Mouse (Mus musculus) ES-Bruce4 (cell line): ENCODE results near the gene Porcn. TPM values are rescaled to one million over a fixed set of nuclear protein-coding genes. Genes with fewer than 3 reads are reported as not detected.

Source experiments
- H3K27ac ChIP-seq: 2 replicates; pipeline ENCODE4 v1.5.1; 2012; ENCODE audit warnings: low read length, inconsistent platforms; ENCODE audit not compliant: insufficient read depth
- H3K27me3 ChIP-seq: 2 replicates; pipeline ENCODE4 v1.6.1; 2012; ENCODE audit warnings: mild to moderate bottlenecking, low read length, inconsistent platforms; ENCODE audit not compliant: control insufficient read depth, poor library complexity, insufficient read depth, severe bottlenecking
- H3K36me3 ChIP-seq: 2 replicates; pipeline ENCODE4 v1.6.1; 2012; ENCODE audit warnings: inconsistent platforms, mild to moderate bottlenecking, low read length, moderate library complexity; ENCODE audit not compliant: control insufficient read depth, poor library complexity, insufficient read depth, severe bottlenecking
- H3K4me1 ChIP-seq: one replicate; pipeline ENCODE4 v1.8.1; 2011; ENCODE audit warnings: low read length; ENCODE audit not compliant: control insufficient read depth, insufficient read depth
- H3K4me3 ChIP-seq: 2 replicates; pipeline ENCODE4 v1.5.1; 2011; ENCODE audit warnings: low read depth, mild to moderate bottlenecking, low read length
- H3K9ac ChIP-seq: 2 replicates; pipeline ENCODE4 v1.6.1; 2012; ENCODE audit warnings: low read depth, mild to moderate bottlenecking, inconsistent platforms; ENCODE audit not compliant: poor library complexity, severe bottlenecking
- H3K9me3 ChIP-seq: replicated peaks from 2 replicates; pipeline ENCODE4 v1.6.1; 2012; ENCODE audit warnings: mild to moderate bottlenecking, low read length, inconsistent platforms; ENCODE audit not compliant: control insufficient read depth, poor library complexity, insufficient read depth, severe bottlenecking
- CTCF ChIP-seq: IDR thresholded peaks from one replicate; pipeline ENCODE4 v1.8.1; 2011; ENCODE audit warnings: low read depth, low read length
- EP300 ChIP-seq: IDR thresholded peaks from 2 replicates; pipeline ENCODE4 v1.6.1; 2011; ENCODE audit warnings: low read depth, low read length; ENCODE audit not compliant: insufficient read depth
- POLR2A ChIP-seq: IDR thresholded peaks from one replicate; pipeline ENCODE4 v1.8.1; 2011; ENCODE audit warnings: low read length; ENCODE audit not compliant: insufficient read depth
- polyA plus RNA-seq: library from polyadenylated mRNA; stranded (reverse); fragments of >200 nt; gene quantifications from 2 replicates; pipeline ENCODE4 v1.2.4, GENCODE M21; 2011; ENCODE audit warnings: low read depth; ENCODE audit not compliant: missing spikeins, insufficient read depth, insufficient read length

The Porcn gene
- polyA plus RNA-seq, 1 experiment: 8.5 TPM

DNA sequence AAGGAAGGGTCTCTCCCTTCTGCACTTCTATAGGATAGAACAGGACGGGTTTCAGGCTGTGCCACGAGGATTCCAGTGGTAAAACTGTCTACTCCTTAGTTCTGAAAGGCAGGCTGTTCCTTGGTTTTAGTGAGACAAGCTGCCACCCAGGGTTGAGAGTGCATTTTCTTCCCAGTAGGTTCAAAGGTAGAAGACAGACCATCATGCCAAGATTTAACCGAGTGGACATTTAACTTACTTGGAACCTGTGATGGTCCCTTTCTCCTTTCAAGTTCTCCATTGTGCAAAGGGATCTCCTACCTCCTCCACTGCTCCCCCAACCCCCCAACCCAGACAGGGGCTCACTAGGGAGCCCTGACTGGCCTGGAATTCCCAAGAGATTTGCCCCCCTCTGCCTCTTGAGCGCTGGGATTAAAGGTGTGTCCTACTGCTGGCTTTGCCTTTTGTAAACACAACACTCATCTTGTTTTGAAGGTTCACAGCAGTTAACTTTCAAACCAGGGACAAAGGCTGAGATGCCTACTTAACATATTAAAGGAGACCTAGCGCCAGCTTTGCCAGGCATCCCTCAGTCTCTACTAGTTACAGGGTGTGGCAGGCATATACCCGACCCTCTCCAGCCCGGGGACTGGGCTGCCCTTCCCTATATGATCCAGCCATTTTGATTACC lies 23.3 kb downstream of the Porcn start:
- Histone ChIP-seq H3K4me1 (peaks cover 2% of the 10 kb centered on the region), H3K9ac (no peak overlapping the region), H3K27ac (peak overlapping the region; percentile 91), H3K4me3 (no peak overlapping the region), H3K36me3 (peaks cover 2% of the 10 kb centered on the region), H3K9me3 (no peaks in the 10 kb centered on the region), H3K27me3 (no peaks in the 10 kb centered on the region)
- TF ChIP-seq EP300: no peak
- TF ChIP-seq POLR2A: no peak
- TF ChIP-seq CTCF: no peak

DNA sequence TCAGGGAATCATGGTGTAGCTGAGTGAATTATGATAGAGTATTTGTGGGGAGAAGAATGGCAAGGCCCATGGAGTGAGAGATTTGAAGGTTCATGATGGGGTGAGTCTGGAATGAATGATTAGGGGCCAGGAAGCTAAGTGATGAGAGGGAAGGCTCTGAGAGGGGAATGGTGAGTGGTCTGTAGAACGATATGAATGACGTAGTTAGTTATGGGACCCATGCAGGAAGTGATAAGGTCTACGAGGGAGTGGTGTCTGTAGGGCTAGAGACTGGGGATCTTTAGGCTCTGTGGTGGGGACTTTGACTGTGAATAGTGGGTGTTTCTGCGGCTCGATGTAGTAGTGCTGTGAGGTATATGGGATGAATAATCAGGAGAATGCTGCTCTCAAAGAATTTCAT lies 26.7 kb downstream of the Porcn start:
- H3K9ac ChIP-seq: no peak overlapping the region
- H3K27me3 ChIP-seq: no peaks in the 10 kb centered on the region
- no peak overlapping the region for H3K4me3 ChIP-seq
- no peaks in the 10 kb centered on the region for H3K9me3 ChIP-seq
- H3K36me3 ChIP-seq: no peaks in the 10 kb centered on the region
- H3K27ac ChIP-seq: no peak overlapping the region
- H3K4me1 ChIP-seq: peaks cover 2% of the 10 kb centered on the region
- TF ChIP-seq CTCF (no peak), EP300 (no peak), POLR2A (no peak)

GRCm38 (mm10) chrX:8178871-8179270 lies 27.5 kb downstream of the Porcn start:
- no peaks in the 10 kb centered on the region for H3K9me3 ChIP-seq
- TF ChIP-seq POLR2A: no peak
- TF ChIP-seq CTCF: no peak
- no peak for TF ChIP-seq EP300
- H3K4me3 ChIP-seq: no peak overlapping the region
- peaks cover 2% of the 10 kb centered on the region for H3K4me1 ChIP-seq
- no peak overlapping the region for H3K9ac ChIP-seq
- H3K27ac ChIP-seq: no peak overlapping the region
- no peaks in the 10 kb centered on the region for H3K36me3 ChIP-seq
- no peaks in the 10 kb centered on the region for H3K27me3 ChIP-seq

DNA sequence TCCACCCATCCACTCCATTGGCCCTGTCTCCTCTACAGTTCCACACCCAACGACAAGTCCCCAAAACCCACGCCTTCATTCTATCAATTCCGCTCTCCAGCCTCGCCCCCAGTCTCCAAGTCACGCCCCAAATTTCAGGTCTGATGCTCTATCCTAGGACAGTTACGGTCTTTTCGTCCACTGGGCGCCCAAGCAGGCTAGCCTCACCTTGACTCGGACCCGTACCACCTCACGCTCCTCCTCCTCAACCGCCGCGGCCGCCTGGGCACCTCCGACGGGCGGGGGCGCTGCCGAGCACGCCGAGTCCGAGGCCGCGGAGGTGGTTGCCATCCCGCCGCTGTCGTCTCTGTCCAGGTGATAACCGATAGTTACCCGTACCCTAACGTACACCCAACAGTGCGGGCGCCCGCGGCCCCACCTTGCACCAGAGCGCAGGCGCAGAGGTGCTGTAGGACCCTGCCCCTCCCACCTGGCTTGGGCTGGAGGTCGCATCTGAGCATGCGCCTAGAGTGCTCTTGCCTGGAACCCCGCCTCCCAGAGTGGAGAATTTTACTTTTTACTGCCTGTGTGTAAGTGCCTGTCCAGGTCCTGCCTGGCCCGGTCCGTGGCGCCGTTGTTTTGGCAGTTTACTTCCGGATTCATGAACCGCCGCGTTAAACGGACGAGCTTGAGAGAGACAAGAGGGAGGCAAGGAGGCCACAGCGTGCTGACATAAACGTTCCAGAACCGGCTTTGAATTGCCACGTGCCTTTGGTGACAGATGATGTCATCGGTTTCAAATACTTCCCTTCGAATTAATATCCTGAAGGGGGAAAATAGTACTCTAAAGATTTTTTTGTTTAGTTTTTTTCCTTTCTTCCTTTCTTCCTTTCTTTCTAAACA lies 30.6 kb downstream of the Porcn start, which contains the start of gene Tbc1d25:
TSS of gene Tbc1d25 (minus strand) at position 678 of the 882 bp plus-strand sequence.
- Histone ChIP-seq H3K9ac (peak within 1 kb of the TSS; percentile 59), H3K9me3 (no peaks in the 10 kb centered on the region), H3K4me3 (peak within 1 kb of the TSS; percentile 87), H3K27ac (peak within 1 kb of the TSS; percentile 72), H3K36me3 (peaks cover 11% of the 10 kb centered on the region), H3K4me1 (no peaks in the 10 kb centered on the region), H3K27me3 (no peaks in the 10 kb centered on the region)
- TF ChIP-seq POLR2A (no peak), EP300 (no peak), CTCF (no peak)

DNA sequence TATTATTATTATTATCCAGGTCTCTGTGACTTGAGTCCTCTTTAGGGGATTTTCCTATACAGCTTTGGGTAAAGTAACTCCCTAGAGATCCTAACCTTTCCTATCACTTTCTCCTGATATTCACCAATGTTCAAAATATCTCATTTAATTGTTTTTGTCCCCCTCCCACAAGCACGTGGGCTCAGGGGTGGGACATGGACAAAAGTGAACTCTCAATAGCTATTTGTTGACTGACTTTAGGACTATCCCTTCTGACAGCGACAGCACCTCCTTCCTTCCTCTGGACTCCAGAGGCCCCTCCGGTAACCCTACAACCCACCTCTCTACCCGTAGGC lies 31.2 kb downstream of the Porcn start:
- peak overlapping the region; percentile 59 for H3K9ac ChIP-seq
- H3K27ac ChIP-seq: 0 out of 2 replicates have a peak overlapping the region, but pooled peaks have one; percentile 16

More for the DNA sequence above, 31.2 kb downstream of the Porcn start:
- Histone ChIP-seq H3K9me3 (no peaks in the 10 kb centered on the region), H3K27me3 (no peaks in the 10 kb centered on the region), H3K4me3 (peak overlapping the region; percentile 87), H3K4me1 (no peaks in the 10 kb centered on the region), H3K36me3 (peaks cover 15% of the 10 kb centered on the region)
- TF ChIP-seq CTCF (no peak), EP300 (no peak), POLR2A (no peak)
